Mouse (Mus musculus) 3134 (cell line): Measurements from ENCODE around the gene Ifna15.
"Not testable (repeated sequence)": the region's sequence is repeated elsewhere in the genome, so short reads cannot be mapped to it uniquely, and the experiment has no call there.

Experiments used
- DNase-seq: peaks from one replicate; pipeline ENCODE4 v3.0.0-alpha.2; 2011; ENCODE audit warnings: low spot score; ENCODE audit not compliant: insufficient read length; ENCODE audit errors: extremely low read depth

Ifna15 gene

DNA sequence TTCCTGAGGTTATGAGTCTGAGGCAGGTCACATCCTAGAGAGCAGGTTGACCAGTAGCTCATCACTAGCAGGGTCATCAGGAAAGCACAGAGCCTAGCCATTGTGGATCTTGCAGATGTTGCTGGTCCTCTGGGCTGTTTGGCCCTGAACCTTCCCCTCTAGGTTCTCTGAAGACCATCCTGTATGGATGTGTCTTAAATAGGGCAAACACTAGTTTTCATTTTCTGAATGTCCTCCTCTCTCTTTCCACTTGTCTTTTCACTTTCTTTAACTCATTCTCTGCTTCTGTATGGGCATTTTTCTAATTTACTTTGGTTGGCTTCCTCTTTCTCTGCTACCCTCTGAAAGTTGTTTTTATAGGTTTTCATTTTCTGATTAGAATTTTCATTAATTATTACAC lies at the start of gene Ifna15:
Gene Ifna15, minus strand, starts transcription at position 101 of the 400 bp plus-strand sequence.
- DNase-seq: not testable (repeated sequence)

DNA sequence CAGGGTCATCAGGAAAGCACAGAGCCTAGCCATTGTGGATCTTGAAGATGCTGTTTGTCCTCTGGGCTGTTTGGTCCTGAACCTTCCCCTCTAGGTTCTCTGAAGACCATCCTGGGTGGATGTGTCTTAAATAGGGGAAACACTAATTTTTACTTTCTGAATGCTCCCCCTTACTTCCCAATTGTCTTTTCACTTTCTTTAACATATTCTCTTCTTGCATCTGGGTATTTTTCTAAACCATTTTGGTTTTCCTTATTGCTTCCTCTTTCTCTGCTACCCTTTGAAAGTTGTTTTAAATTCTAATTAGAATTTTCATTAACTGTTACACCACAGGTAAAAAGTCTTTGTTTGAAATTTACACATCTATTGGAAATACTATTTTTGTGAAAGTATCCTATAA lies 45.2 kb upstream of the Ifna15 start, which contains the start of gene Ifna12:
Gene Ifna12, minus strand, starts transcription at position 101 of the 400 bp plus-strand sequence.
- DNase-seq: no peak

- DNase-seq: no peak
Observed at GRCm38 (mm10) chr4:88592285-88592684, 34.2 kb upstream of the Ifna15 start, which contains the start of gene Ifna9. Ifna9 (minus strand) TSS chr4:88592385.

DNA sequence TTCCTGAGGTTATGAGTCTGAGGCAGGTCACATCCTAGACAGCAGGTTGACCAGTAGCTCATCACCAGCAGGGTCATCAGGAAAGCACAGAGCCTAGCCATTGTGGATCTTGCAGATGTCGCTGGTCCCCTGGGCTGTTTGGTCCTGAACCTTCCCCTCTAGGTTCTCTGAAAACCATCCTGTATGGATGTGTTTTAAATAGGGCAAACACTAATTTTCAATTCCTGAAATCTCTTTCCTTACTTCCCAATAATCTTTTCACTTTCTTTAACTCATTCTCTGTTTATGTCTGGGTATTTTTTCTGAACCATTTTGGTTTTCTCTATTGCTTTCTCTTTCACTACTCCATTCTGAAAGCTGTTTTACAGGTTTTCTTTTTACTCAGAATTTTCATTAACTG lies 13.7 kb upstream of the Ifna15 start, which contains the start of gene Ifna14:
Gene Ifna14, minus strand, starts transcription at position 101 of the 400 bp plus-strand sequence.
- DNase-seq: no peak

GRCm38 (mm10) chr4:88561791-88562190 lies 3.7 kb upstream of the Ifna15 start:
- no peak for DNase-seq

- peak; percentile 82 for DNase-seq
Observed at GRCm38 (mm10) chr4:88550161-88550945, 7.7 kb downstream of the Ifna15 start.

DNA sequence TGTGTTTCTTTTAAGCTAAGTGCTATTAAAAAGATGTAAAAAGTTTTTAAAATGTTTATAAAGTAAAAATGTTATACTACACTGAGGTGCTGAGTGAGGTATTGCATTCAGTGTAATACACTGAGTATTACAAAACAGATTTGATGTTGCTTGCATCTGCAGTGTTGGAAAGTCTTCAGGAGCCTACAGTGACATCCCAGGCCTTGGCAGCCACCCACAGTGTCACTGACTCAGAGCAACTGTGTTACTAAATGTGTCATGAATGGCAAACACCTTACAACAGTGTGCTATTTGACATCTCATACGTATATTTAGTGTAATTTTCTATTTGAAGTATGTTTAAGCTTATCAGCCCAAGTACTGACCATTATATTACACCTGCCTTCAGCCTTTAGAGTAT lies 10.1 kb downstream of the Ifna15 start:
- no peak for DNase-seq

DNA sequence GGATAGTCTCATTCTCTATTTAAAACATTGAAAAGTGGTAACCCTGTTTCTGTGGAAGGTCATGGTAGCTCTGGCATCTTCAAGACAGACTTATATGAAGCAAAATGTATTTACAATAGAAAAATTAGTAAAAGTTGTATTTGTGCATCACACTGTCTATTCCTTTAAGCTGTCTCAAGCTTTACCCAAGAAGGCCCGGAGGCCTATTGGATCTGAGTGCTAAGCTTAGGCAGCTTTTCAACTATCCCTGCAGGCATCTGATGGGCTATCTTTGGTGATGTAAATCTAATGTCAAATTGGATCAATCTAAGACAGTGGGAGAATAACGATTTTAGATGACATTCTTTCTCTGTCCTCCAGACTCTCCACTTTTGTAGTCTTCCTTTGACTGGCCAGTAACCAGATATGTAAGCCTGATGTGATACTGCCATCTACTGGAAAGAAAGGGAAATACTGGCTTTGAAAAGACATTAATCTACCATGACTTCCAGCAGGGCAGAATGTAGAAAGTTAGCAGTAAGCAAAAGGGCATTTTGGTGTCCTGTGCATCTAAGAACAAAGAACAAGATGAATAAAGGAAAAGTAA lies 14.3 kb downstream of the Ifna15 start:
- peak; percentile 47 for DNase-seq

DNA sequence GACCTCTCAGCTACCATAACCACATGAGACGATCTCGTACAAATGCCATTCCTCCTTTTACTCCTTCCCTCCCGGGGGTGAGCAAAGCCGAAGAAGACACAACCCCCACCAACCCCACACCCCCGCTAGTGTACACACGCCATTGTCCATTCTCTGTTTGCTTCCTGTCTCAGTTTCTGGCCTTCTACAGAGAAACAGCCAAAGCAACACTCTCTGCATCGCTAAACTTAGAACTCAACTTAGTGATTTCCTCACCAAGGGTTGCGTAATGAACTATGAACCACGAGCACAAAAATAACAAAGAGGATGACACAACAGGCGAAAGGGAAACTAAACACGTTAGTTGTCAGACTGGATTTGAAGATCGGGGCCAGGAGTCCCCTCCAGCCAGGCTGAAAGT lies 20.7 kb downstream of the Ifna15 start:
- DNase-seq: peak; percentile 73

GRCm38 (mm10) chr4:88536640-88537039 lies 21.4 kb downstream of the Ifna15 start:
- DNase-seq: no peak

- no peak for DNase-seq
Observed at GRCm38 (mm10) chr4:88535742-88536141, 22.3 kb downstream of the Ifna15 start.

GRCm38 (mm10) chr4:88534903-88535302 lies 23.1 kb downstream of the Ifna15 start:
- no peak for DNase-seq

- no peak for DNase-seq
Observed at GRCm38 (mm10) chr4:88533499-88533898, 24.5 kb downstream of the Ifna15 start.

DNA sequence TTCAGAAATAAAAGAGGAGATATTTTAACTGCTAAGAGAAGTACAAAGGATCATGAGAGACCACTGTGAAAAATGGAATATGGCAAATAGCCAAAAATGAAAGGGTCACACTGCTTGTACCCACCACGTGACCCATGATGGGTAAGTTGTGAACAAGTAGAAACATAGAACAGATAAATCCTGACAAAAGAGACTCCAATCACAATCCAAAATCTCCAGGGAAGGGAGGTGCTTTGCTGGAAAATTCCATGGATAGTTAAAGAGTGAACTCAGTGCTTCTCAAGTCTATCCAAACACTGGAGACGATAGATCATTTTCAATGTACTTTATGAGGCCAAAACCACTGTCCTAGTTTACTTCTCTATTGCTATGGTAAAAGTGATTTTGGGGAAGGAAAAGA lies 27.2 kb downstream of the Ifna15 start:
- peak; percentile 64 for DNase-seq

- DNase-seq: peak; percentile 65
Observed at GRCm38 (mm10) chr4:88530271-88530670, 27.8 kb downstream of the Ifna15 start.

- no peak for DNase-seq
Observed at GRCm38 (mm10) chr4:88526379-88527049, 31.5 kb downstream of the Ifna15 start.

- DNase-seq: no peak
Observed at GRCm38 (mm10) chr4:88525393-88525792, 32.7 kb downstream of the Ifna15 start.

DNA sequence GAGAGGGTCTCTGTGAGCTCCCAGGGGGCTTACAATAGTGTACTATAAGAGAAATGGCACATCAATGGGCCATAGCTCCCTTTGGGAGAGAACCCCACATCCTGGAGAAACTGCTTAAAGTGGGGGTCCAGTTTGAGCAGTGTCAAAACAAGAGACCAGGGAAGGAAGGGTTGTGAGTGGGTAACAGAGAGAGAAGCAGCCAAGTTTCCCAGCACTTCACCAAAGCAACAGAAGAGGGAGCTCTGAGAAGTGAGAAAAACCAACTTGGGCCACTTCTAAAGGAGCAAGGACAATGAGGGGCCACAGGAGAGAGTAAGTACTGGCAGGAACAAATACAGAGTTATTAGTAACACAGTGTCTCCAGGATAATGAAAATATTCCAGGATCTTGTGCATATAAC lies 34.8 kb downstream of the Ifna15 start:
- DNase-seq: no peak

GRCm38 (mm10) chr4:88522674-88523073 lies 35.4 kb downstream of the Ifna15 start, which contains the start of gene Ifnb1:
Ifnb1 (minus strand) TSS chr4:88522774.
- DNase-seq: no peak

DNA sequence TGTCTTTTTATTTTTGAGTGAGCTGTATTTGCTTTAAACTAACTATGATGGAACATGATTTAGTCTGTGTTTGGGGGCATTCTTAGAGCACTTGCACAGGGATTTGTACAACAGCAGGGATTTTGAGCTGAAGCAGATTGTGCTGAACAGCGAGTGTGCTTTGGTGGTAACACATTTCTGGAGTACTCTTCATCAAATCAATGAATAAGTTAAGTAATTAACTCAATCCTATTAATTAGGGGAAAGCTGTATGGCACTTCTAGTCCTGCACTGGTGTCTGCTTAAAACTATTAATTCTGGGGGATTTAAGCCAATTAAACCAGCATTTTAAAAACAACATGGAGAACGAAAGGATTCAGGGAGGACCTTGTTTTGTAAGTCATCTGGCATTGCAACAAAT lies 40.1 kb downstream of the Ifna15 start:
- DNase-seq: no peak

GRCm38 (mm10) chr4:88515711-88516211 lies 42.3 kb downstream of the Ifna15 start:
- peak; percentile 73 for DNase-seq
